ENCODE assay signal across 8 mouse cellular contexts in genomic region chr2:132253603-132254002, GRCm38 (mm10). TPM values are rescaled to one million over a fixed set of nuclear protein-coding genes. Genes with fewer than 3 reads are reported as not detected.
DNase-seq lines count a peak whose midpoint lies in the region; ATAC-seq and TF ChIP-seq lines count a peak whose summit lies in the region.

No protein-coding gene starts in this region.

- H3K9ac ChIP-seq in neural tube, embryonic 11.5 days (ENCODE audit: low read length) = peak overlapping the region; percentile 49
- H3K9ac ChIP-seq in liver, embryonic 12.5 days = peak overlapping the region; percentile 83

- no peak for ATAC-seq in neural tube, embryonic 11.5 days (ENCODE audit: insufficient read depth, low FRiP score, low TSS enrichment)
- no peak for ATAC-seq in liver, embryonic 12.5 days

- H3K9me3 ChIP-seq in neural tube, embryonic 11.5 days (ENCODE audit: control insufficient read depth, low read length) = no peaks in the 10 kb centered on the region
- H3K9me3 ChIP-seq in liver, embryonic 12.5 days (replicated peaks) = no peaks in the 10 kb centered on the region

- peaks cover 3% of the 10 kb centered on the region; the same call in 1 of the 2 replicates for H3K4me1 ChIP-seq in cerebellum, adult 2 months (ENCODE audit: control insufficient read depth, insufficient read depth, low read length)
- H3K4me1 ChIP-seq in neural tube, embryonic 11.5 days (ENCODE audit: control insufficient read depth, insufficient read depth, low read length) = no peaks in the 10 kb centered on the region; the same call in 1 of the 2 replicates
- peaks cover 42% of the 10 kb centered on the region for H3K4me1 ChIP-seq in liver, embryonic 12.5 days

- WGBS in cerebellum, adult 2 months = 2% methylated on average over 7 of the region's 7 CpGs
- WGBS in neural tube, embryonic 11.5 days = under 1% methylated on average over 7 of the region's 7 CpGs
- under 1% methylated on average over 7 of the region's 7 CpGs for WGBS in liver, embryonic 12.5 days (ENCODE audit: insufficient replicate concordance)

- H3K36me3 ChIP-seq in neural tube, embryonic 11.5 days (ENCODE audit: control insufficient read depth, insufficient read depth, low read length) = no peaks in the 10 kb centered on the region
- H3K36me3 ChIP-seq in liver, embryonic 12.5 days = peaks cover 43% of the 10 kb centered on the region

- H3K27ac ChIP-seq in cerebellum, adult 2 months (ENCODE audit: insufficient read depth, low read length) = no peak overlapping the region
- no peak overlapping the region; the same call in 1 of the 2 replicates for H3K27ac ChIP-seq in neural tube, embryonic 11.5 days (ENCODE audit: low read depth, low read length)
- H3K27ac ChIP-seq in liver, embryonic 12.5 days = peak overlapping the region; percentile 91

- H3K4me2 ChIP-seq in neural tube, embryonic 11.5 days (ENCODE audit: low read depth) = peak overlapping the region; percentile 44
- peak overlapping the region; percentile 79 for H3K4me2 ChIP-seq in liver, embryonic 12.5 days

- no peaks in the 10 kb centered on the region for H3K27me3 ChIP-seq in cerebellum, adult 2 months (ENCODE audit: control insufficient read depth, insufficient read depth, low read length)
- no peaks in the 10 kb centered on the region for H3K27me3 ChIP-seq in neural tube, embryonic 11.5 days (ENCODE audit: control insufficient read depth, insufficient read depth, low read length)
- H3K27me3 ChIP-seq in liver, embryonic 12.5 days (replicated peaks) = no peaks in the 10 kb centered on the region

- no peak for TF ChIP-seq POLR2A in cerebellum, adult 2 months (IDR thresholded peaks at IDR 0.05; ENCODE audit: borderline replicate concordance, insufficient read depth, low read length)

- no peak for TF ChIP-seq CTCF in cerebellum, adult 2 months (IDR thresholded peaks at IDR 0.05; ENCODE audit: borderline replicate concordance, insufficient read depth, low read depth, low read length)

- no peak for DNase-seq in cerebellum, adult 2 months
- DNase-seq in cerebellum, postnatal 4 days (ENCODE audit: low spot score in 2 of 2) = no peak
- no peak for DNase-seq in neural tube, embryonic 11.5 days (ENCODE audit: low spot score)
- no peak for DNase-seq in neural tube, embryonic 10.5 days (ENCODE audit: extremely low spot score, low spot score)
- DNase-seq in frontal cortex, postnatal 36 days (ENCODE audit: low spot score in 2 of 2) = no peak
- DNase-seq in cerebellum, adult 18-20 months = no peak
- no peak for DNase-seq in urinary bladder, postnatal 4 days (ENCODE audit: low spot score in 2 of 2)

- H3K4me3 ChIP-seq in cerebellum, adult 2 months (replicated peaks; ENCODE audit: insufficient read depth, low read depth, low read length) = peak overlapping the region; percentile 92
- H3K4me3 ChIP-seq in neural tube, embryonic 11.5 days (ENCODE audit: low read depth, low read length) = peak overlapping the region; percentile 46
- peak overlapping the region; percentile 80 for H3K4me3 ChIP-seq in liver, embryonic 12.5 days

RNA-seq across cellular contexts. Expression of gene Pcna, which starts 0.5 kb away (rescaled TPM):
- 69.3 and 73.1 TPM in 2 replicates for polyA plus RNA-seq in cerebellum, adult 2 months (2012; rRNA removed)
- 314 and 334 TPM in 2 replicates for polyA plus RNA-seq in neural tube, embryonic 11.5 days (2014; fragmentation: Nextera tagmentation; extraction: Ambion mirVana)
- 353 and 360 TPM in 2 replicates for polyA plus RNA-seq in liver, embryonic 12.5 days (2016; fragmentation: Nextera tagmentation; extraction: Ambion mirVana)

RNA-seq across cellular contexts. Expression of gene Tmem230, which starts 6.0 kb away (rescaled TPM):
- polyA plus RNA-seq in cerebellum, adult 2 months (2012; rRNA removed) = 81.9 and 93.6 TPM in 2 replicates
- polyA plus RNA-seq in neural tube, embryonic 11.5 days (2014; fragmentation: Nextera tagmentation; extraction: Ambion mirVana) = 58.8 and 59.0 TPM in 2 replicates
- 24.4 and 25.7 TPM in 2 replicates for polyA plus RNA-seq in liver, embryonic 12.5 days (2016; fragmentation: Nextera tagmentation; extraction: Ambion mirVana)

RNA-seq across cellular contexts. Expression of gene Cds2, which starts 9.3 kb away (rescaled TPM):
- 152 and 155 TPM in 2 replicates for polyA plus RNA-seq in cerebellum, adult 2 months (2012; rRNA removed)
- 35.8 and 37.6 TPM in 2 replicates for polyA plus RNA-seq in neural tube, embryonic 11.5 days (2014; fragmentation: Nextera tagmentation; extraction: Ambion mirVana)
- 13.7 and 15.4 TPM in 2 replicates for polyA plus RNA-seq in liver, embryonic 12.5 days (2016; fragmentation: Nextera tagmentation; extraction: Ambion mirVana)
